Mouse (Mus musculus): ENCODE results near the gene Gm382. TPM values are rescaled to one million over a fixed set of nuclear protein-coding genes. Genes with fewer than 3 reads are reported as not detected.

Gene Gm382
- total RNA-seq, 1 experiment: not detected

DNA sequence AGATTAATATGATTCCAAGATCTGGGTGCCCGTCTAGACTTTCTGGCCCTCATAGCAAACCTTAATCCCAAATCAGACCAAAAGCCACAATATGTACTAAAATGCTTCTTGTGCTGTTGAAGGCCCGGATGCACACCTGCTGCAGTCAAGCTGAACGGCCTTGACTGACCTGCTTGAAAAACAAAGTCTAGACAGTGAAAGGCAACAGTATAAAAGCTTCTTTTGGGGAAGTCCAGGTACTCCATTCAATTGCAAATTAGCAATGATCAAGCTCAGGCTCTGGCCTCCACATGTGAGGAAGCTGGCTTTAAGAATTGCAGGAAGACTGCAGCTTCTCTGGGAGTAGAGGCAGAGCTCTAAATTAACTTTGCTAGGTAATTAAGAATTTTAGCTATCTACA, 54.2 kb downstream of the Gm382 start:
- TF ChIP-seq ZC3H11A (IDR thresholded peaks at IDR 0.05; ENCODE audit: borderline replicate concordance, low read depth, low read length) (no peak), ZNF384 (IDR thresholded peaks at IDR 0.05; ENCODE audit: low read depth, low read length) (no peak)
- Histone ChIP-seq H3K9ac (ENCODE audit: insufficient read depth, low read depth, low read length, poor library complexity, severe bottlenecking) (no peak overlapping the region), H3K4me1 (ENCODE audit: control insufficient read depth in 2 of 2, insufficient read depth in 2 of 2, low read length in 2 of 2, poor library complexity in 1 of 2) (peaks cover 0 to 11% of the 10 kb centered on the region in 2 experiments; a peak in 1 of 4 replicates), H3K27ac (ENCODE audit: insufficient read depth, low read depth, low read length, poor library complexity, severe bottlenecking) (peak overlapping the region; percentile 60; the same call in 1 of the 2 replicates), H3K4me3 (ENCODE audit: insufficient read depth in 1 of 2, low read depth in 1 of 2, low read length in 2 of 2, poor library complexity in 1 of 2, severe bottlenecking in 1 of 2) (no peak overlapping the region), H3K9me3 (ENCODE audit: control insufficient read depth, insufficient read depth, low read depth, low read length) (peaks cover 2% of the 10 kb centered on the region; the same call in 1 of the 2 replicates), H3K36me3 (ENCODE audit: control insufficient read depth, insufficient read depth, low read length, poor library complexity, severe bottlenecking) (no peaks in the 10 kb centered on the region)
- no peak for DNase-seq (ENCODE audit: low read depth, low spot score)
- in situ Hi-C loops (cut with MboI; ENCODE audit: low sequenced_read_pairs in 2 of 2, unreplicated experiment in 2 of 2): no loop called here

DNA sequence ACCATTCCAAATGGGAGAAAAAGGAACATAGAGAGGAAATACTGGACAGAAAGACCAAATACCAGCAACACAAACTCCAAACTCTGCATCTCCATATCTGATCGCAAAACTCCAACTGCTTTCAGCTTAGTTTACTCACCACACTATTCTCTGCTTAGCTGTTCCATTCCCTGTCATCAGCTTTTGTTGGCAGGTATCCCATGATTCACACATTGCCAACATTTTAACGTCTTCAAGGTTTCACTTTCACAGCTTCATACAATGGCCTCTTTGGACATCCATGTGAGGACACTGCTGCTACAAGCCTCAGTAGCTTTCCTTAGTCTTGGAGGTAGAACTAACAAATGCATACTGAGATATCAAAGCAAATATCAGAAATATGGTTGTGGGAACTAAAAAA, 64.6 kb downstream of the Gm382 start:
- H3K27ac ChIP-seq (ENCODE audit: insufficient read depth, low read depth, low read length, poor library complexity, severe bottlenecking): no peak overlapping the region
- no peaks in the 10 kb centered on the region for H3K4me1 ChIP-seq (ENCODE audit: control insufficient read depth in 2 of 2, insufficient read depth in 2 of 2, low read length in 2 of 2, poor library complexity in 1 of 2)
- in situ Hi-C loops (cut with MboI; ENCODE audit: low sequenced_read_pairs in 2 of 2, unreplicated experiment in 2 of 2): no loop called here
- H3K9ac ChIP-seq (ENCODE audit: insufficient read depth, low read depth, low read length, poor library complexity, severe bottlenecking): no peak overlapping the region
- DNase-seq (ENCODE audit: low read depth, low spot score): no peak
- H3K36me3 ChIP-seq (ENCODE audit: control insufficient read depth, insufficient read depth, low read length, poor library complexity, severe bottlenecking): no peaks in the 10 kb centered on the region
- no peaks in the 10 kb centered on the region for H3K9me3 ChIP-seq (ENCODE audit: control insufficient read depth, insufficient read depth, low read depth, low read length)
- H3K4me3 ChIP-seq (ENCODE audit: insufficient read depth in 1 of 2, low read depth in 1 of 2, low read length in 2 of 2, poor library complexity in 1 of 2, severe bottlenecking in 1 of 2): no peak overlapping the region
- TF ChIP-seq MAFK (IDR thresholded peaks at IDR 0.05; ENCODE audit: insufficient read depth, low read depth, low read length): no peak
- TF ChIP-seq HCFC1 (IDR thresholded peaks at IDR 0.05; ENCODE audit: borderline replicate concordance, insufficient read depth, low read length): no peak
- TF ChIP-seq ZC3H11A (IDR thresholded peaks at IDR 0.05; ENCODE audit: borderline replicate concordance, low read depth, low read length): no peak
- no peak for TF ChIP-seq ZNF384 (IDR thresholded peaks at IDR 0.05; ENCODE audit: low read depth, low read length)
- TF ChIP-seq CHD2 (IDR thresholded peaks at IDR 0.05; ENCODE audit: low read depth, low read length): no peak

Other genes with a start within 250 kb of the Gm382 start
- 0.05 and 0.09 TPM in 2 replicates for gene 4932411N23Rik, start 224.1 kb upstream of the Gm382 start, total RNA-seq (2012; rRNA removed)